Mouse (Mus musculus): ENCODE results near the gene 1600002K03Rik.

DNA sequence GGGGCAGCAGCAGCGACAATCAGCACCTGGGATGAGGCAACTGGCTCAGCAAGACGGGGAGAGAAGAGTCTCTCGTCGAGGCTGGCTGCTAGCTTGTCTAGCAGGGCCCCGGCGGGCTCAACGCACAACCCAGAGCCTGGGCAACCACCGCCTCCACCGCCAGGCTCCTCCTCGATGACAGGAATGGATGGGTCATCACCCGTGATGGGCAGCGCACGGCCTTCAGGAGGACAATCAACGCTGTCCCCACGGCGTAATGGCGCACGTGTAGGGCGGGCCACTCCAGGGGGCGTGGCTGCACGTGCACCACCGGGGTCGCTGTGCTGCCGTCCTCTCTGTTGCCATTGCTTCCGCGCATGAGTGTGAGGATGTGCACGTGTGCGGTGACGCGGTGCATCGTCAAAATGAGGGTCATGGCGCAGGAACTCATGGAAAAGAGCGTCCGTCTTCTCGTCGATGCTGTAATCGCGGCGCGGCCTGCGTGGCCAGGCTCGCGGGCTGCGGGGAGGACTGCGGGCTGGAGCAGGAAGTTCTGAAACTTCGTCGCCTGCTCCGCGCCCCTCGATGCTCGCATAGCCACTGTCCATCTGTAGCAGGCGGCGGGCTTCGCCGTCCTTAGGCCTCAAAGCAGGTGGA lies 41.3 kb upstream of the 1600002K03Rik start:
- no peak for TF ChIP-seq POLR2A (IDR thresholded peaks at IDR 0.05; ENCODE audit: borderline replicate concordance, extremely low read depth, insufficient read depth, insufficient read length, poor library complexity, severe bottlenecking)
- TF ChIP-seq CTCF (IDR thresholded peaks at IDR 0.05; ENCODE audit: borderline replicate concordance, extremely low read depth, insufficient read depth, insufficient read length), result no peak

All from brain, embryonic 14.5 days (tissue).